Mouse (Mus musculus): ENCODE data around the gene Vmn2r121.

Vmn2r121 gene

DNA sequence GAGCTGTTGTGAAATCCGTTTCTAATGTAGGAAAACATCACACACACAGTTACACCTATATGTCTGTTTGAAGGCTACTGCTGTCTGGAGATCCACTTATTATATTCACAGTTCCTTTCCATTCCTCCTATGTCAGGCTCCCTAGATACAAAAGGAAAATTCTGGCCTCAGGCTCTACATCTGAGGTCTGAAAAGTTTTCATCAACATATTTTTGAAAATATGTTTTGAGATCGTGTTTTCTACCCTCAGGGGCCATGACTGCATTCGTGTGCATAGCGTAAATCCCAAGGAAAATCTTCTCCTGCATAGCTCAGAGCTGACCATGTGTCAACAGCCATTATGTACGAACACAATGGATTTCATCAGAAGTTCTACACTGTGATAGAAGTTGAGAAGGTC lies at the start of gene Vmn2r121:
Vmn2r121 (minus strand) TSS at position 101 of the 400 bp plus-strand sequence.
- DNase-seq (ENCODE audit: low spot score in 2 of 2): no peak
